Mouse (Mus musculus) heart, adult 9 months (tissue): ENCODE data around the gene A630095N17Rik.

ENCODE experiments used
- DNase-seq, 2 experiments: peaks; one replicate each; pipeline ENCODE4 v3.0.0; 2022; ENCODE audit warnings: low spot score in 2 of 2

The A630095N17Rik gene

GRCm38 (mm10) chr1:75214886-75215285, 17.0 kb downstream of the A630095N17Rik start:
- DNase-seq, result peak; percentile 66 to 83

DNA sequence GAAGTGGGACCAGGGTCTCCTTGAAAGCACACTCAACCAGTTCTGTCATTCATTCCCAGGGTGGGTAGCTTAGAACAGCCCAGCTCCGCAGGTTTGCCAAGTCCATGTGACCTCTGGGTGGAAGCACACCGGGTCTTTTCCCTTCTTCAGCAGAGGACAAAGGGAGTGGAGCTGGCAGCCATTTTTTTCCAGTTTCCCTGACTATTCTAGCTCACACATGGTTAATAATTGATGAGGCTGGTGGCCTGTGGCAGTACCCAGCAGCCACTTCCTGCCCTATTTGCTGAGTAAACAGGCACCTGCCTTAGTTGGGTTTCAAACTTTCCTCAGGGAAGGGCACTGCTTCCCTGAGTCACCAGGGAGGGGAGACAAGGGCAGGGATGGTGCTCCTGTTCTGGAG, 17.5 kb downstream of the A630095N17Rik start:
- DNase-seq, result no peak

DNA sequence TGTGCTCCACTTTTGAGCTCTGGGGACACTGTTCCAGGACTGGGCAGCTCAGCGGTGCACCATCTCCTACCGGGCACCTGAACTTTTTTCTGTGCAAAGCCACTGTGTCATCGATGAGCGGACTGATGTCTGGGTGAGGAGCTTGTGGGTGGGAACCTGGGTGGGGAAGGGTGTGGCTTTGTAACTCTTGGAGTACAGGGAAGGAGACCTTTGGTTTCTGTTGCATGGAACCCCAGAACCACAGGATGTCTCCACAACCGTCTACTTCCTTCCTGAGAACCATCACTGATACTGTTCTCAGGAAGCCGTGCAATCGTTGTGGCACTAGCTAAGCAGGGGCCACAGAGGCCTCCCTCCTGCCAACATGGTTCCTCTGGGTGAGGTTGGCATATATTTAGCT, 18.8 kb downstream of the A630095N17Rik start:
- no peak for DNase-seq

GRCm38 (mm10) chr1:75212542-75212941, 19.4 kb downstream of the A630095N17Rik start:
- no peak for DNase-seq

DNA sequence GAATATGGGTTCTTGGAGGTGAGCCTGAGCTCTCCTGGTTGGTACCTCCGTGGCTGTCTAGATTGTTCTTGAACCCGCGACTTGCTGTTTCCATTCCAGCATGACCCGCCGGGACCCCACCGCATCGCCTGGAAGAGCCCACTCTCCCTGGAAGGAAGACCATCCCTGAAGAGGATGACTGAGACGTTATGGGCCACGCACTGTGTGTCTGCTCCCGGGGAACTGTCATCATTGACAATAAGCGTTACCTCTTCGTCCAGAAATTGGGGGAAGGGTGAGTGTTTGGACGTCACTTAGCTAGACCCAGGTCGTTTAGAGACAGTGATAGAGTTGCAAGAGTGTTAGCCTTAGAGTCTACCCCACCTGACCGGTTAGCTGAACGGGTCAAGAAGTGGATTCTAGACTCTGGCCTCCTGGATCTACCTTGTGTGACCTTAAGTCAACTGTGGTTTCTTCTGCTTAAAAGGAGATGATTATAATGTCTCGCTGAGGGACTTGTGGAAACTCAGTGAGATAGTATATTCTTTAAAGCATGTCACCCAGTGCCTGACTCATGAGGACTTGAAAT, 20.7 kb downstream of the A630095N17Rik start:
- no peak for DNase-seq

DNA sequence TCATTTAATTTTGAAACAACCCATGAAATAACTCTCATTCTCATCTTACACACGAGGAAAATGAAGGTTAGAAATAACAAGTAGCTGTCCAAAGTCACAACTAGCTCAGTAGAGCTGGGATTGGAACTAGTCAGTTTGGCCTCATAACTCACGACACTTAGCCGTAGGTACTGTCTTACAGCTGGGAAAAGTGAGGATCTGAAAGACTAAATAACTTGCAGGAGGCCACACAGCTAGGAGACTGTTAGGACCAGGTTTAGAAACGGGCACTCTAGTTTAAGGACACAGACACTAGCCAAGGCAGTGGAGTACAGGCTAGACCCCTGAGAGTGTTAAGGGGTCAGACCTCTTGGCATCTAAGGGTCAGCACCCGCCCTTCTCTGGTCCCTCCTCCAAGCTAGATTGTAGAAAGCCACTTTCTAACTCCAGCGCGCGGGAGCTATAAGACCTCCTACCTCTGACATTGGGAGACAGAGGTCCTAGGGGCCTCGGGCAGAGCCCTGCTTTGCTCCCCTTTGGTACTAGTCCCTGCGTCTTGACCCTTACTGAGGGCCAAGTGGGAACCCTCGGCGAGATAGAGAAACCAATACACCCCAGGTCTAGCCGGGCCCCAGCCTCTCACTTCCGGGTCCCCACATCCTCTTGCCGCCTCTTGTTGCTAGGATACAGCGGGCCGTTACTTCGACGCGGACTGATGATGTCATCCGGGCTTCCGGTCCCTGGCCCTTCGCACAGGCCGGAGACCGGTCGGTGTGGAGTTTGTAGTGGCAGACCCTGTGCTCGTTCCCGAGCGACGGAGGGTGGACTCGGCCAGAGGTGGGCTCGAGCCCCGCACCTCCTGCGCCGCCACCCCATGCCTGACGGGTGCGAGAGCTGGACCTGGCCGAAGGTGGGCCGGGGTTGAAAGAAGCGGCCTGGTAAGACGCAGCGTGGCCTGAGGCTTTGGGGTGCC, 21.5 kb downstream of the A630095N17Rik start, which contains the start of the genes Glb1l and Stk16:
Gene Glb1l, minus strand, starts transcription at position 678 of the 952 bp plus-strand sequence.
Gene Stk16, plus strand, starts transcription at position 703 of the 952 bp plus-strand sequence.
- DNase-seq, result peak; percentile 96

DNA sequence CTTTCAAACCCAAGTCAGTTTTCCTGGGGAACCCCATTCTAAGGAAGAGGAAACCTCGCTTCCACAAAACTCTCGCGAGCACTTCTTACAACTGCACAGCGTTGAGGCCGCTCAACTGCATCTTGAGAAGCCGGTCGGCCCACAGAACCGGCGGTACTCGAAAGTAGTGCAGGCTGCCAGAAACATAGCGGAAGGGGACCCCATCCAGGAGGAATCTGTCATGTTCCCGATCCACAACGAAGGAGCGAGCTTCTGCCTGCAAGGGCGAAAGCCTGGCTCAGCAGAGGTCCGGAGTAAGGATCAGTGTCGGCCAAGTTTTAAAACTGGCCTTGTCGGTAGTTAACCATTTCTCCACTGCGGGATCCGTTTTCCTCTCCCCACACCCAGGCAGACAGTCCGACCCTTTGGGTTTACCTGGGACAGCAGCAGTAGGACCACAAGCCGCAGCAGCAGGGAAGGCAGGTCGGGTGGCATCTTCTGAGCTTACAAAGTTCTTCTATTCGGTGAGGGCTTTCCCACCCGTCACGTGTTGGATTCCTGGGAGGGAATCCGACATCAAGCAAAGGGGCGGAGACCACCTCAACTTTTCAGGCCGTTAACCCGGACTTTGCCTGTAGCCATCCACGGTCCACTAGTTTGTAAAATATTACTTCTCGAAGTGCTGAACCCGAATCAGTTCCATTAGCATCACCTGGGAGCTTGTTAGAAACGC, 22.8 kb downstream of the A630095N17Rik start:
- DNase-seq, result peak; percentile 45 to 52

GRCm38 (mm10) chr1:75201236-75201635, 30.7 kb downstream of the A630095N17Rik start:
- no peak for DNase-seq

- peak in 1 of 2 experiments; percentile 45 for DNase-seq
Measured at GRCm38 (mm10) chr1:75192452-75192851, 39.5 kb downstream of the A630095N17Rik start.

- peak; percentile 98 to 99 for DNase-seq
Measured at GRCm38 (mm10) chr1:75191622-75192402, 40.1 kb downstream of the A630095N17Rik start, which contains the start of the genes Ankzf1 and Atg9a. Gene Ankzf1, plus strand, starts transcription at chr1:75192151. Gene Atg9a, minus strand, starts transcription at chr1:75192196.

DNA sequence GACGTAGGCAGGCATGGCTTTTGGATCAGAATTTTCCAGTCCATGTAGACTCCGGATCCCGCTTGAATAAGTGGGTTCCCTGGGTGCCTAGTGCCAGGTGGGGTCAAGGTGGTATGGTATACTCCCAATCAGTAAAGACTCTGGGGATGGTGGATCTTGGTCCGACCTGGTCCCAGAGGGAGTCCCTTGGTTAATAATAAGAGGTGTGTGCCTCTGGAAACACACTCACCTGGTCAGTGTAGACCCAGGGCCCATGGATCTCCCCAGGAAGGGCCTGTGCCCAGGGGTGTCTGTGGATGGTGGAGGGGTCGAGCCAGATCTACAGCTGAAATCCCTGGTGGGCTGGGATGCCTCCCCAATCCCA, 40.7 kb downstream of the A630095N17Rik start:
- DNase-seq, result no peak

GRCm38 (mm10) chr1:75190577-75190976, 41.3 kb downstream of the A630095N17Rik start:
- no peak for DNase-seq

DNA sequence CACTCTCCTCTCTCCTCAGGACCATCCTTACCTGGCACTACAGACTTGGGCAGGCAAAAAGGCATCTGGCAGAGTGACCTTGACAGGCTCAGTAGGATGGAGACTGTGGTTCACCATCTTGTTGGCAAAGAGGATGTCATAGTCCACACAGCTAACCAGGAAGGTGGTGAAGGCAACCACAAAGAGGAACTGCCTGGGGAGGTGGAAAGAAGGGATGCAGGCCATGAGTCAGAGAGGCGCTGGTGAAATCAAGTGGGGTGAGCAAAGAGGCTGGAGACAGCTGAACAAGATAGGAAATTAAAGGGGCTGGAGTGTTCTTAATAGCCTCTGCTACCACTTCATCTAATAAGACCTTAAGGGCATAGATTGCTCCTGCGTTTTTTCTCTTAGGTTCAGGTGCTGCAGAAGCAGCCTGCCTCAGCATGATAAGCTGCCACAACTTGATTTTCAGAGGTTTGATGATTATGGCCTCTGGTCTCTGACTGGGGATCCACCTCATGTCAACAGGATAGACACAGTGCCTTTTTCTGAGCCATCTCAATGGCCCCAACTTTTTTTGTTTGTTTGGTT, 43.9 kb downstream of the A630095N17Rik start:
- no peak for DNase-seq

- no peak for DNase-seq
Measured at GRCm38 (mm10) chr1:75187126-75187525, 44.8 kb downstream of the A630095N17Rik start.

- no peak for DNase-seq
Measured at GRCm38 (mm10) chr1:75185495-75185894, 46.4 kb downstream of the A630095N17Rik start.

- no peak for DNase-seq
Measured at GRCm38 (mm10) chr1:75182160-75182559, 49.7 kb downstream of the A630095N17Rik start.

- DNase-seq, result no peak
Measured at GRCm38 (mm10) chr1:75181377-75181870, 50.5 kb downstream of the A630095N17Rik start.

- no peak for DNase-seq
Measured at GRCm38 (mm10) chr1:75180741-75181140, 51.2 kb downstream of the A630095N17Rik start.

- peak; percentile 91 to 92 for DNase-seq
Measured at GRCm38 (mm10) chr1:75180105-75180590, 51.8 kb downstream of the A630095N17Rik start, which contains the start of gene Abcb6. Gene Abcb6, minus strand, starts transcription at chr1:75180392.

DNA sequence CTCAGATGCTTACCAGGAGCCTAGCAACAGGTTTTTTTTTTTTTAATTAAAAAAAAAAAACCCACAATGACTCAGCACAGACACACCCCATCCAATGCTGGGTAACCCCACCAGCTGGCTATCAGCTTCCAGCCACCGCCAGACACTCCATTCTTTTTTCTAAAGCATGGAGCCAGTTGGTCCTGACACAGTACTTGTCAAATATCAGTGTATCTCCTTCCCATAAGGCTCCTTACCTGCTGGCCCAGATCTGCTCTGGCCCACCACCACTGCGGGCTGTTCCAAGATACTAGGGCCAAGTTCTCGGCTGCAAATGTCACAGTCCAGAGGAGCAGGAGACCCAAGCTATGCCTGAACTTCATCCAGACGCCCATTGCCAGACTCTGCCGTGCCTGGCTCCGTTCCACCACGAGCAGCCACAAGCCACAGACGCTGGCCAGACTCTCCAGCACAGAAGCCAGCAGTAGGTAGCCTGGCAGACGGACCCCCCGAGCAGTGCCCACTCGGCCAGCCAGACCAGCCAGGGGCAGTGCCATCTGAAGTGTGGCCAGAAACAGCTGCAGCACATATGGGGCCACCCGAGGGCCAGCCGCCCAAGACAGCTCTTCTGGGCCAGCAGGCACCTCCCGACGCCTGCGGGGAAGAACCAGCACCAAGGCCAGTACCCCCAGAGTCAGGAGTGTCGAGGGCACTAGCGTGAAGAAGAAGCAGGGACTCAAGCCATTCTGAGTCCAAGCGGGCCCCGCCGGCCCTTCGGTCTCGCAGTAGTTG, 52.4 kb downstream of the A630095N17Rik start:
- DNase-seq, result peak; percentile 31 to 36
